Mouse (Mus musculus) Patski (cell line): Measurements from ENCODE around the gene Cyfip1. TPM values are rescaled to one million over a fixed set of nuclear protein-coding genes. Genes with fewer than 3 reads are reported as not detected.

Source experiments
- ATAC-seq: fragments of 100-300 bp; one replicate; pipeline ENCODE4 v1.8.0; 2021
- CTCF ChIA-PET: fragments of 350-600 bp; sonication (Branson Sonifier 250); formaldehyde crosslinking; loops from one replicate; lab custom pipeline; 2022; ENCODE audit warnings: inconsistent platforms; lab: Charles Lee
- POLR2A ChIA-PET: fragments of 350-600 bp; sonication (Branson Sonifier 250); formaldehyde crosslinking; loops from one replicate; lab custom pipeline; 2022; ENCODE audit warnings: antibody characterized with exemption, inconsistent platforms; lab: Charles Lee
- DNase-seq: peaks from one replicate; pipeline ENCODE4 v3.0.0-alpha.2; 2011; ENCODE audit warnings: low read depth, low spot score
- H3K27me3 ChIP-seq: fragments of 371-371 bp; one replicate; pipeline ENCODE4 v1.5.1; 2021
- CTCF ChIP-seq: fragments of 100-300 bp; IDR thresholded peaks from one replicate; pipeline ENCODE4 v1.5.1; 2021
- in situ Hi-C: fragments of 300-500 bp; cut with MboI; formaldehyde crosslinking; loops from 3 replicates; pipeline ENCODE4 v1.11.1; 2018; ENCODE audit warnings: low pct_unique_long_range_greater_than_20kb, mixed read lengths
- polyA plus RNA-seq: library from polyadenylated mRNA; unstranded; gene quantifications from one replicate; pipeline ENCODE4 v1.2.3, GENCODE M21; 2021

Gene Cyfip1
- polyA plus RNA-seq, 1 experiment from 2014 or later, result 81.0 TPM

DNA sequence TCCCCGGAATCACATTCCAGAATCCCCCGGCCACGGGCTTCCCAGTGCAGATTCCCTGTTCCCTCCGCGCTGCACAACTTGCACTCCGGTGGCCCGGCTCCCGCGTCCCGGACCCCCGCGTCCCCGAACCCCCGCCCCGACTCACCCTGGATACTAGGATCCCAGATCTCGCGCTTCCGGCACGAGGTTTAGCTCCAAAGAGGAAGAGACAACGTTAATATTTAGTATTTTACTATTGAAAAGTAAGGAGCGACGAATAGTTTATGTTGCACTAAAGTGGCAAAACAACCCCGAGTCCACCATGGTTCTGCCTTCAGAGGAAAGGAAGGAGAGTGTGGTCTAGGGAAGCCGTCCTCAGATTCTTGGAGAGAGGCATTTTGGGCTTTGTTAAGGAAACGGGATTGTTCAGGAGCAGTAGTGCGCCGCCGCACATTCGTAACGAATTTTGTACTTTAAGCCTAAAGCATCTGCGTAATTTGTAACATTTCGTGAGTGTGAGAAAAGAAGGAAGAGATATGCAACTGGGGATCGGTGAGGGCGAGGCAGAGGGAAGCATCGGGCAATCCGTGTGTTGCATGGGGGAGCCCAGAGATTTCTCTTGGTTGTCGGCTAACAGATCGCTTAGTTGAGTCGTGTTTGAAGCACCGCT, 1.1 kb downstream of the Cyfip1 start:
- in situ Hi-C loops, result no loop called here
- TF ChIP-seq CTCF, result no peak
- ChIA-PET POLR2A (interaction anchor here (0.6 kb wide), 1 partner anchor 39 kb away, joined by 3 read pairs; no protein-coding TSS in a partner anchor), CTCF (interaction anchor here (1.4 kb wide), 1 partner anchor 8 kb away, joined by 3 read pairs; no protein-coding TSS in a partner anchor)
- no peak for DNase-seq
- no peaks in the 10 kb centered on the region for H3K27me3 ChIP-seq
- peak; percentile 52 for ATAC-seq

DNA sequence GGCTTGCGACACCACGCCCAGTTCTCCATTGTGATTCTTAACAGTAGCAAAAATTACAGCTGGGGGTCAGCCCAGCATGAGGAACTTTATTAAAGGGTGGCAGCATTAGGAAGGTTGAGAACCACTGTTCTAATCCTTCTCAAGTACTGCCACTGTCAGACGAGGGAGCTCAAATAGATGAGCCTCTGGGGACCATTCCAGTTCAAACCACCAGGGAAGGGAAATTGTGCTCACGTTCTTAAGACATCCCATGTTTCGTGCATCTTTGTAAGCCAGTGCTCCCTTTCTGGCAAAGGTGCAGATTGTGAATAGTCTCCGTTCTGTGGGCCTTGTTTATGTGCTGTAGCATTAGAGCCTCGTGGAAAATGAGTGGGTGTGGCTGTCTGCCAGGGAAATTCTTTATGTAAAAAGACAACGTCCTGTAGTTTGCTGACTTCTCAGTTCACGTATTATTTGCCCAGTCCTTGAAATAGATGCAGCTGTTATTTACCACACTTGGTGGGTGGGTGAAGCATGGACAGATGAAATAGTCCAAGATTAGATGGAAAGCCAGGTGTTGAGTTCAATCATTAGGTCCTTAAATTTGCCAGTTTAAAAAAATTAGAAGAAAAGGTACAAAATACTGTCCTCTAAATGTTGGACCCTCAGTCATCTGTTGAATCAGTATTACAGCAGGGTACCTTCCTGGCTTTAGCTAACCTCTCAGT, 5.2 kb downstream of the Cyfip1 start:
- TF ChIP-seq CTCF, result no peak
- in situ Hi-C loops, result no loop called here
- no peak for DNase-seq
- no peaks in the 10 kb centered on the region for H3K27me3 ChIP-seq
- CTCF ChIA-PET, result interaction anchor here (0.8 kb wide), 1 partner anchor 23 kb away, joined by 4 read pairs; no protein-coding TSS in a partner anchor
- POLR2A ChIA-PET, result no interaction called here
- ATAC-seq, result no peak

DNA sequence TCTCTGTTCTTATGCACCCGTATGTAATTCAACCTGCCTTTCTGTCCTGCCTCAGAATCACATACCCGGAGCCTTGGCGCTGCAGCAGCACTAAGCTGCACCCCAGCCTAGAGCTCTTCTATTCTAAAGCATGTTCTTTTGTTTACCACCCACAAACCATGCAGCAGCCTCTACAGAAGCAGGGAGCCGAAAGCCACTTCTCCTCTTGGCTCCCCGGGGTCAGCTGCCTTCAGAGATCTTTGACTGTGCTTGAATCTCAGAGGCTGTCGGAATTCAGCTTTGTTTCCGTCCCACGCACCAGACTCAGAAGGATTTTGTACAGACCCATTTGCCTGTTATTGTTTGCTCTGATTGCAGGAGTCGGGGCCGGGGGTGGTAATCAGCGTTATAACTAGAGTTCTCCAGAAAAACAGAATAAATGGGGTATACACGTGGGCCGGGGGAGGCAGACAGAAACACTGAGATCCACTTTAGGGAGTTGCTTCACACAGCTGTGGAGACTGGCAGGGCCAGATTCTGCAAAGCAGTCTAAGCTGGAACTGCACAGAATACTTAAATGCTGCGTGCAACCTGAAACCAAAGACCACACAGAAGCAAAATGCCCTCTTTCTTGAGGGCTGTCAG, 8.5 kb downstream of the Cyfip1 start:
- DNase-seq (no peak), ATAC-seq (no peak)
- ChIA-PET POLR2A (no interaction called here), CTCF (interaction anchor here (0.9 kb wide), 1 partner anchor 8 kb away, joined by 3 read pairs; the partner anchor contains the start of gene Cyfip1)
- no peaks in the 10 kb centered on the region for H3K27me3 ChIP-seq
- no peak for TF ChIP-seq CTCF
- in situ Hi-C loops, result no loop called here

DNA sequence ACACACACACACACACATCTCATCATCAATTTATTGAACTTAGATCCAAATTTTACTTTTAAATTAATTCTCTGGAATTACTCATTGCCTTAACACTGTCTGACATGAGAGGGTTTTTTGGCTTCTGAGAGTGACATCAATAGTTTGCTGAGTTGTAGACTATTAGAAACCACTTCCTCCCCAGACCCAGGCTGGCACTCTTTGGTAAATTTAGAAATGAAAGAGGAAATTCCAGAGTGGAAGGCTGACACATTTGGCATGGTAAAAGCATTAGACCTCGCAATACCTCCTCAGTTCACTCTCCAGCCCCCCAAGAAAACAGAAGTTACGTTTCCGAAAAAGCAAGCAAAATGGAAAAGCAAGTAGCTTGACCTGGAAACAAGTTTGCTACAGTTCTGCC, 11.2 kb downstream of the Cyfip1 start:
- CTCF ChIA-PET, result no interaction called here
- in situ Hi-C loops, result no loop called here
- H3K27me3 ChIP-seq, result no peaks in the 10 kb centered on the region
- ATAC-seq (peak; percentile 73), DNase-seq (no peak)
- POLR2A ChIA-PET, result no interaction called here
- TF ChIP-seq CTCF, result no peak

DNA sequence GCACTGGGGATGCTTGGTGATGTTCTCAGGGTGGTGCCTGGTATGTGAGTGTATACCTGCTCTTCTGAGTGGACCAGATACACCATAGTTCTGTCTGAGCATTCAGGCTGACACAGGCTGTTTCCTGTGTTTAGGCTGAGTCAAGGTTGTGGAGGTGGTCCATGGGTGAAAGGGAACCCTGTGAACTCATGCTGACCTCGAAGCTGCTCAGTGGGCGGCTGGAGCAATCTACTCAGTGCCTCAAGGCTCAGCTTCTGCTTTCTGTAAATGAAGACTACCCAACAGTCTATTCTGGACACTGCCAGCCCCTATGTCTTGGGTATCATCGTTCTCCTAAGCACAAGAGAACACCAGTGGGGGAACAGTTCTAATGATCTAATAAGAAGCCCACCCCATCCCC, 14.1 kb downstream of the Cyfip1 start:
- no peak for TF ChIP-seq CTCF
- ATAC-seq (no peak), DNase-seq (no peak)
- CTCF ChIA-PET, result no interaction called here
- in situ Hi-C loops, result no loop called here
- H3K27me3 ChIP-seq, result no peaks in the 10 kb centered on the region
- POLR2A ChIA-PET, result no interaction called here

DNA sequence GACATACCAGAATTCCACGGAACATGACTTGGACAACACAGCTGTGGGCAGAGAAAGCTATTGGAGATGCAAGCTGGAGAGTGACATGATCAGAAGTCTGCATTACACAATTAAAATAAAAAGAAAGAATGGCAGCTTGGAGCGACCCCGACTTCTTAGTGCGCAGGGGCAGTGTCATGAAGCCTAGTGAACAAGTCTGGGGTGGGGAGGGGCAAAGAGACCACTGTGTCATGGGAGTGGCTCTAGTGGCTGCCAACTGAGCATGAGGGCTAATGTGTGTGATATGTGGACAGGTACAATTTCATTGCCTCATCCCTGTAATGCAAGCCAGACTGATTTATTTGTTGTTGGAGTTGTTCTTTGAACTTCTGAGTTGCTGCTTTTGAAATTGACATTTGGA, 15.2 kb downstream of the Cyfip1 start:
- in situ Hi-C loops, result no loop called here
- TF ChIP-seq CTCF, result no peak
- no peak for DNase-seq
- no peak for ATAC-seq
- H3K27me3 ChIP-seq, result no peaks in the 10 kb centered on the region
- ChIA-PET POLR2A (no interaction called here), CTCF (no interaction called here)

DNA sequence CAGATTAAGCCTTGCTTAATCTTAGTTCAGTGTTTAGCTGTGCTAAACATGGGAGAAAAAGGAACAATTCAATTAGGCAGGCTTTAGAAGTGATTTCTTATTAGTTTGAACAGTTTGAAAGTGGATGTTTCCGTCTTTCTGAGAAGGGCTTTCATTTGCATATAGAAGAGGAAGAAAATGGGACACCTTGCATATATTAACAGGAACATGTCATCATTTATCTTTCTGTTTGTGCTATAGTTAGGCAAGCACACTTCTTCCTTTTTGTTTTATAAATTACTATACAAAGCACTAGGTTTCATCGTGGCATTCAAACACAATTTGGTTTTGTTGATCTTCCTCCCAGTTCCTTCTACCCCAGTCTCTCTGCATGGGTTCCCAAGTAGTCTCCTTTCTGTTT, 16.2 kb downstream of the Cyfip1 start:
- CTCF ChIA-PET, result no interaction called here
- DNase-seq (no peak), ATAC-seq (no peak)
- POLR2A ChIA-PET, result no interaction called here
- H3K27me3 ChIP-seq, result no peaks in the 10 kb centered on the region
- in situ Hi-C loops, result no loop called here
- no peak for TF ChIP-seq CTCF

DNA sequence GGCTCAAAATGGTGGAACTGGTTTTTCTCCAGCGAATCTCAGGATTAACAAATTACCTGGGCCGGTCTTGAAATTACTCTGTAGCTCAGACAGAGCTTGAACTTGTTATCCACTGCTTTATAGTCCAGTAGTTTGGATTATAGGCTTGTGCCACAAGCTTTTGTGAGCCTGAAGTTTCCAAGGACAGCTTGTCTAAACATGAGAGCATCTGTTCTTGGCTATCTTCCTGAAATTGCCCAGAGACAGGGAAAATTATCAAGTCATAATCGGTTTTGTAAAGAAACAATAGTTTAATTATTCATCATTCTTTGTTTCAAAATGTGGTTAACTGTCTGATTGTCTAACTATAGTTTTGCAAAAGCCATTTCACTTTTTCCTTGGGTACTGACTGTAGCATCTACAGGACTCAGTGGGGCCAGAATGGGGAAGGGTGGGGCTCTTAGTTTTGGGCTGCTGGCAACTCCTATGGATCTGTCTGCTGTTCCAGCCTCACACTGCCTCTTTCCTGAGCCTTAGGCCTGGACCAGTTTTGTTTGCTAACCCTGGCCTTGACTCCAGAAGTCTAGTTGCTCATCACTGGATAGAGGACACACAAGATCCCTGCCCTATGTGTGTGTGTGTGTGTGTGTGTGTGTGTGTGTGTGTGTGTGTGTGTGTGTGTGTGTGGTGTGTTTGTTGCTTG, 17.4 kb downstream of the Cyfip1 start:
- DNase-seq, result no peak
- POLR2A ChIA-PET, result interaction anchor here (1.0 kb wide), 1 partner anchor 13 kb away, joined by 3 read pairs; no protein-coding TSS in a partner anchor

DNA sequence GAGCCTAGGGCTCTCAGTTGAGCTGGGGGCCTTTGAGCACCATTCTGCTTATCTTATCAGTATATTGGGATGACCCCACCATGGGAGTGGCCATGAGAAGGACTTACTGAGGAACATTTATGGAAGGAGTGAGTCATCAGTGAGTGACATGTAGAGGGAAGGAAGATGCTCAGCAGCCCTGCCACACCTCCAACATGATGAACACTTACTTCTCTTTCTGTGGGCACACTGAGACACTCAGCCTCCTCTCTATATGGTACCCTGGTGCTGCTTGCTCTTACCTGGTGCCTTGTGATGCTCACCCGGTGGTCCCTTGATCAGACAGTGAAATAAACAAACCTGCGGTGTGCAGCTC, 17.9 kb downstream of the Cyfip1 start:
- no peak for DNase-seq
- no peak for TF ChIP-seq CTCF
- in situ Hi-C loops, result no loop called here
- H3K27me3 ChIP-seq, result no peaks in the 10 kb centered on the region
- no peak for ATAC-seq
- CTCF ChIA-PET, result interaction anchor here (1.1 kb wide), 1 partner anchor 20 kb away, joined by 3 read pairs; no protein-coding TSS in a partner anchor
- POLR2A ChIA-PET, result no interaction called here

More for the DNA sequence above, 17.4 kb downstream of the Cyfip1 start:
- no peak for ATAC-seq
- TF ChIP-seq CTCF, result no peak
- in situ Hi-C loops, result no loop called here
- H3K27me3 ChIP-seq, result no peaks in the 10 kb centered on the region
- CTCF ChIA-PET, result interaction anchor here (0.9 to 1.1 kb wide), 2 partner anchors 17 to 19 kb away, joined by 3 read pairs; no protein-coding TSS in a partner anchor

DNA sequence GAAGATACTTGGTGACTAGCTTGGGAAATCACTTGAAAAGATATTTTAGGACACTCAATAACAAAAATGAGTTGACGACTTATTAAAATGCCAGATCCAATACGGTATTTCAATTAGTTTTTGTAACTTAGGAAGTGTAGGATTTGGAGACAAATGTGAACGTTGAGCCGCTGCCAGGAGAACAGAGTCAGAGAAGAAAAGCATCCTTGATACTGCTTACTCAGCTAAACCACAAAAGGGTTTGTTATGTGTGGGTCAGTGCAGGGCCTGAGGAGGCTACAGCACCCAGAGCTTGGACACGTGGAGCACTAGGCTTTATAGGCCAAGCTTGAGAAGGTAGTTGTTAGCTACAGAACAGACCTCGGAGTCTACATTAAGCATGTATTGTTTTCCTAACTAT, 18.4 kb downstream of the Cyfip1 start:
- in situ Hi-C loops, result no loop called here
- ChIA-PET CTCF (no interaction called here), POLR2A (no interaction called here)
- no peak for ATAC-seq
- no peaks in the 10 kb centered on the region for H3K27me3 ChIP-seq
- no peak for TF ChIP-seq CTCF
- no peak for DNase-seq
